Mouse (Mus musculus): Measurements from ENCODE around the gene Plod3. TPM values are rescaled to one million over a fixed set of nuclear protein-coding genes. Genes with fewer than 3 reads are reported as not detected.

Plod3 gene
- polyA plus RNA-seq, 1 experiment from 2014 or later = 38.3 TPM

DNA sequence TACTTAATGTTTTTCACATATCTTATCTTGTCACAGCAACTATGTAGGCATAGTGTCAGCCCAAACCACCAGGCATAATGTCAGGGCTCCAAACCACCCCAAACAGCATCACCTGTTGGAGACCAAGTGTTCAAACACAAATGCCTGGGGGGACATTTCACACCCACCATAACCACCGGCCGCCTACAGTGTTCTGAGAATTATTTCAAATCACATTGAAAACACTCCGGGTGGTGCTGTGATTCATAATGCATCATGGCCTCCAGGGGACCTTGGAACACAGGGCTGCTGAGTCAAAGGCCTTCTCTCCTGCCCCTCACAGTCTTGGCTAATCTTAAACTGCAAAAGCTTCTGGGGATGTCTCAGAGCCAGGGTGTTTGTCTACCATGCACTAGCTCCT lies 29.1 kb downstream of the Plod3 start:
- Histone ChIP-seq H3K27me3 (replicated peaks; ENCODE audit: insufficient read depth, low read length) (no peaks in the 10 kb centered on the region), H3K9ac (replicated peaks; ENCODE audit: low read depth) (no peak overlapping the region), H3K27ac (ENCODE audit: low read length) (no peak overlapping the region), H3K4me3 (ENCODE audit: low read depth, low read length) (no peak overlapping the region), H3K4me2 (replicated peaks; ENCODE audit: low read depth, low read length) (no peak overlapping the region), H3K36me3 (ENCODE audit: insufficient read depth, low read length) (no peaks in the 10 kb centered on the region), H3K4me1 (ENCODE audit: insufficient read depth, low read depth, low read length) (no peaks in the 10 kb centered on the region), H3K9me3 (ENCODE audit: low read length) (no peaks in the 10 kb centered on the region)
- ATAC-seq = no peak
- WGBS = 90% methylated on average over 3 of the region's 3 CpGs
- DNase-seq (ENCODE audit: low spot score) = no peak
- TF ChIP-seq EP300 (IDR thresholded peaks at IDR 0.05) (no peak), CTCF (IDR thresholded peaks at IDR 0.05) (no peak)

DNA sequence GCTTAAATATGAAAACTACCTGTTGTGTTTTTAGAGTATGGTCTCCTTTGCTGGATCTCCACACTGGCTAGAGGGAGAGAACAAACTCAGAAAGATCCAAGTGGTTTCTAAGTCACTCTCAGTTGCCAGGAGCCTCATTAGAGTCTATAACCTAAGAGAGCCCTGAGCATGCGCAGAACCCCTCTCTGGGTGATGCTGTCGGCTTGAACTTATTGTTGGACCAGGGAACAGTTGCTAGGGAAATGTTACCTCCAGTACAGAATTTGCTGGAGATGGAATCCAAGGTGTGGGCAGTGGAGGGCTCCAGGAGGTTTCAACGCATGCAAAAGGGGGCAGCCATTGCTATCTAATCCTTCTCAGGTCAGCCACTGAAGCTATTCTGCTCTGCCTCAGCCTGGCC lies 37.5 kb downstream of the Plod3 start:
- no peak for ATAC-seq
- H3K4me1 ChIP-seq (ENCODE audit: insufficient read depth, low read depth, low read length) = no peaks in the 10 kb centered on the region
- TF ChIP-seq CTCF (IDR thresholded peaks at IDR 0.05) (no peak), EP300 (IDR thresholded peaks at IDR 0.05) (no peak)
- peaks cover 17% of the 10 kb centered on the region for H3K27me3 ChIP-seq (replicated peaks; ENCODE audit: insufficient read depth, low read length)
- no peak overlapping the region for H3K27ac ChIP-seq (ENCODE audit: low read length)
- DNase-seq (ENCODE audit: low spot score) = no peak
- WGBS = 45% methylated on average over 3 of the region's 3 CpGs
- no peak overlapping the region for H3K9ac ChIP-seq (replicated peaks; ENCODE audit: low read depth)
- H3K36me3 ChIP-seq (ENCODE audit: insufficient read depth, low read length) = no peaks in the 10 kb centered on the region
- H3K4me2 ChIP-seq (replicated peaks; ENCODE audit: low read depth, low read length) = no peak overlapping the region
- no peak overlapping the region for H3K4me3 ChIP-seq (ENCODE audit: low read depth, low read length)
- no peaks in the 10 kb centered on the region for H3K9me3 ChIP-seq (ENCODE audit: low read length)

DNA sequence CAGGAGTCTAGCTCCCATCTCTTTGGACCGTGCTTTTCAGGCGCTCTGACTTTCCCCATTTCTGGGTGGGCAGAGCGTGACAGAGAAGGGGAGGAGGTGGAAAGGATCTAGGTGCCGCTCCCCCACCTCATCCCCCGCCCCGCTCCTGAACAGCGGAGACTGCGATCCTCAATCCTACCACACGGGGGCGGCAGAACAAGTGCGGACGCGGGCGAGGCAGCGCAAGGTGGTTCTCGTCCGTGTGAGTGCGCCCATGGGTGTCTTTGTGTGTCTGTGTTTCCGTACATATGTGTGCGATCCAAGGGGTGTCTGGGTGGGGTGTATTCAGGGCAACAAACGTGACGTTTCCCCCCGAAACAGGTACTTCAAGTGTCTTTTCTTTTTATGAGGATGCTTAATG lies 38.3 kb downstream of the Plod3 start:
- H3K4me2 ChIP-seq (replicated peaks; ENCODE audit: low read depth, low read length) = no peak overlapping the region
- TF ChIP-seq EP300 (IDR thresholded peaks at IDR 0.05) (no peak), CTCF (IDR thresholded peaks at IDR 0.05) (peak; percentile 99)
- DNase-seq (ENCODE audit: low spot score) = peak; percentile 69
- peaks cover 25% of the 10 kb centered on the region for H3K27me3 ChIP-seq (replicated peaks; ENCODE audit: insufficient read depth, low read length)
- H3K9ac ChIP-seq (replicated peaks; ENCODE audit: low read depth) = no peak overlapping the region
- H3K4me1 ChIP-seq (ENCODE audit: insufficient read depth, low read depth, low read length) = no peaks in the 10 kb centered on the region
- no peak overlapping the region for H3K27ac ChIP-seq (ENCODE audit: low read length)
- no peak overlapping the region for H3K4me3 ChIP-seq (ENCODE audit: low read depth, low read length)
- WGBS = 2% methylated on average over 23 of the region's 23 CpGs
- peak; percentile 58; the same call in 1 of the 2 replicates for ATAC-seq
- no peaks in the 10 kb centered on the region for H3K9me3 ChIP-seq (ENCODE audit: low read length)
- H3K36me3 ChIP-seq (ENCODE audit: insufficient read depth, low read length) = no peaks in the 10 kb centered on the region

DNA sequence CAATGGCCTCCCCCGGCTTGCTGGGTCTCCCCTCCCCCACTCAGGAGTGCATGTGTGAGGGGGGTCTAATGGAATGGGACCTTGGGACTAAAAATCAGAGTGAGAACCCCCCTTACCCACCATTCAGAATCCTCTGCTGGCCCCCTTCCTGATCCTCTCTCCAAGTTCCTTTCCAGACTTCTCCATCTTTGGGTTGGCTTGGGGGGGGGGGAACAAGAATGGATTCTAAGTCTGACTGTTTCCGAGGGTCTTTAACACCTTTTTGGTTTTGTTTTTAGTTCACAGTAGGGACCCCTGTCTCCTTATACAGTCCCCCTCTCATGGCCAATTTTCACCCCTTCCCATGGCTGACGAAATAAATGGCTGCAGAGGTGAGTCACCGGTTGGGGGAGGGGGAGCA lies 39.3 kb downstream of the Plod3 start, which contains the start of gene Vgf:
TSS of gene Vgf (plus strand) at position 301 of the 400 bp plus-strand sequence.
- Histone ChIP-seq H3K9ac (replicated peaks; ENCODE audit: low read depth) (no peak within 1 kb of the TSS), H3K4me3 (ENCODE audit: low read depth, low read length) (no peak within 1 kb of the TSS), H3K27ac (ENCODE audit: low read length) (no peak within 1 kb of the TSS), H3K36me3 (ENCODE audit: insufficient read depth, low read length) (no peaks in the 10 kb centered on the region), H3K4me1 (ENCODE audit: insufficient read depth, low read depth, low read length) (no peaks in the 10 kb centered on the region), H3K9me3 (ENCODE audit: low read length) (no peaks in the 10 kb centered on the region), H3K4me2 (replicated peaks; ENCODE audit: low read depth, low read length) (no peak within 1 kb of the TSS), H3K27me3 (replicated peaks; ENCODE audit: insufficient read depth, low read length) (peaks cover 34% of the 10 kb centered on the region)
- 14% methylated on average over 4 of the region's 4 CpGs for WGBS
- TF ChIP-seq CTCF (IDR thresholded peaks at IDR 0.05) (no peak), EP300 (IDR thresholded peaks at IDR 0.05) (no peak)
- ATAC-seq = no peak
- DNase-seq (ENCODE audit: low spot score) = no peak

DNA sequence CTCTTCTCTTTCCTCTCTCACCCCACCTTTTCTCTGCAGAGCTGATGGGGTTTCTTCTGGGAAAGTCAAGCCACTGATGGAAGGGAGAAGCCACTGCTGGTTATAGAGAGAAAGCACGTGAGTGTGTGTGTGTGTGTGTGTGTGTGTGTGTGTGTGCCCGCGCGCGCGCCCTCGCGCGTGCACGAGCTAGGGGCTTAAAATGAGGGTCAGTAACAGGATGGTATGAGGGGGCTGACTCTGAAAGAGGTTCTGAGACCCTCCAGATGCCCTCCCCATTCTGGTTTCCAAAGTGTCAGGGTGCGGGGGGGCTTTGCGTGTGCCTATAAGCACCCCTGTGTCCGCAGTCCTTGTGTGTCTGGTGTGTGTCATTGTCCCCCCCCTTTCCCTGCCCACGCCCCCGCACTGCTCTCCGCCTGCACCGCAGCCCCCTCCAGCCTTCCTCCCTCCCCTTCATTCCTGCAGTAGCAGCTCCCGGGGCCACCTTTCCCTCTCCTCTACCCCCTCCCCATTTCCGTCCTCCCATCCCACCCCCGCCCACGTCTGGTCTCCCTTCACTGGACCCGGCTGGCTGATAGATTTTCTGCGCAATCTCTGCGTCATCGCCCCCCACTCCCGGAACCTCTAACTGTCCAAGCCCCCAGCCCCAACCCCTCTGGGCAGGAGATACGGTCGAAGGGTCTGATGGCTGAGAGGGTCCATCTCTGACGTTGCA lies 41.9 kb downstream of the Plod3 start:
- ATAC-seq = no peak
- no peak for DNase-seq (ENCODE audit: low spot score)
- H3K4me3 ChIP-seq (ENCODE audit: low read depth, low read length) = no peak overlapping the region
- H3K4me2 ChIP-seq (replicated peaks; ENCODE audit: low read depth, low read length) = no peak overlapping the region
- H3K27me3 ChIP-seq (replicated peaks; ENCODE audit: insufficient read depth, low read length) = peaks cover 45% of the 10 kb centered on the region
- H3K4me1 ChIP-seq (ENCODE audit: insufficient read depth, low read depth, low read length) = peaks cover 10% of the 10 kb centered on the region
- TF ChIP-seq CTCF (IDR thresholded peaks at IDR 0.05) = no peak
- no peak for TF ChIP-seq EP300 (IDR thresholded peaks at IDR 0.05)
- H3K36me3 ChIP-seq (ENCODE audit: insufficient read depth, low read length) = no peaks in the 10 kb centered on the region
- 6% methylated on average over 25 of the region's 29 CpGs for WGBS
- H3K27ac ChIP-seq (ENCODE audit: low read length) = no peak overlapping the region
- H3K9ac ChIP-seq (replicated peaks; ENCODE audit: low read depth) = no peak overlapping the region
- no peaks in the 10 kb centered on the region for H3K9me3 ChIP-seq (ENCODE audit: low read length)

DNA sequence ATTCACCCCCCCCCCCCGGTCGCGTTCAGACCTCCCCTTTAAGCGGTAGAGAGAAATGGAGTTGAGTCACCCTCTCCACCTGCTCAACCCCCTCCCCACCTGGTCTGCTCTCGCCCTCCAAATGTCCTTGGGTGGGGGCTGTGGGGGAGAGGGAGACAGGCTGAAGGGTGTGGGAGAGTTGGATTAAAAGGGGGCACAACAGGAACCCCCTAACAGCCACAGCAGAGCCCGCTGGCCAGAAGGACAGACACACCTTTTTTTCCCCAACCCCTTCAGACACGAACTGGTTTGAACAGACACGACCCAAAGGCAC lies 42.4 kb downstream of the Plod3 start:
- H3K9ac ChIP-seq (replicated peaks; ENCODE audit: low read depth) = no peak overlapping the region
- no peak overlapping the region for H3K4me2 ChIP-seq (replicated peaks; ENCODE audit: low read depth, low read length)
- H3K27me3 ChIP-seq (replicated peaks; ENCODE audit: insufficient read depth, low read length) = peaks cover 45% of the 10 kb centered on the region
- H3K27ac ChIP-seq (ENCODE audit: low read length) = no peak overlapping the region
- peaks cover 10% of the 10 kb centered on the region for H3K4me1 ChIP-seq (ENCODE audit: insufficient read depth, low read depth, low read length)
- no peaks in the 10 kb centered on the region for H3K36me3 ChIP-seq (ENCODE audit: insufficient read depth, low read length)
- no peak for TF ChIP-seq CTCF (IDR thresholded peaks at IDR 0.05)
- no peak for TF ChIP-seq EP300 (IDR thresholded peaks at IDR 0.05)
- WGBS = 4% methylated on average over 7 of the region's 8 CpGs
- ATAC-seq (no peak), DNase-seq (ENCODE audit: low spot score) (no peak)
- no peaks in the 10 kb centered on the region for H3K9me3 ChIP-seq (ENCODE audit: low read length)
- H3K4me3 ChIP-seq (ENCODE audit: low read depth, low read length) = no peak overlapping the region

Data from lung, postnatal 0 days (tissue).